Mouse (Mus musculus) B cell, adult 2 months (primary cell): ENCODE measurements around the gene Espl1.

Experiments
- DNase-seq, 2 experiments: peaks; one replicate each; pipeline ENCODE4 v3.0.0; 2022

Espl1 gene

GRCm38 (mm10) chr15:102278726-102279091, 17.4 kb upstream of the Espl1 start:
- DNase-seq = no peak

GRCm38 (mm10) chr15:102279092-102279782, 16.8 kb upstream of the Espl1 start, which contains the start of gene Mfsd5:
TSS of gene Mfsd5 (plus strand) at chr15:102279454.
- peak; percentile 85 to 89 for DNase-seq

GRCm38 (mm10) chr15:102279783-102280520, 16.1 kb upstream of the Espl1 start:
- DNase-seq = no peak

GRCm38 (mm10) chr15:102280623-102281022, 15.4 kb upstream of the Espl1 start:
- DNase-seq = no peak

GRCm38 (mm10) chr15:102282463-102283292, 13.4 kb upstream of the Espl1 start:
- no peak for DNase-seq

- DNase-seq = no peak
These were observed 12.4 kb upstream of the Espl1 start for GRCm38 (mm10) chr15:102283648-102284047.

- DNase-seq = peak; percentile 59 to 61
These were observed 8.7 kb upstream of the Espl1 start for GRCm38 (mm10) chr15:102287395-102287794.

- no peak for DNase-seq
These were observed 421 bp downstream of the Espl1 start for GRCm38 (mm10) chr15:102296368-102297006.

GRCm38 (mm10) chr15:102302542-102302941, 6.5 kb downstream of the Espl1 start:
- no peak for DNase-seq

- DNase-seq = no peak
These were observed 12.7 kb downstream of the Espl1 start for GRCm38 (mm10) chr15:102308717-102309116.

GRCm38 (mm10) chr15:102310074-102310845, 14.2 kb downstream of the Espl1 start:
- DNase-seq = no peak

GRCm38 (mm10) chr15:102311489-102311888, 15.4 kb downstream of the Espl1 start:
- DNase-seq = no peak

GRCm38 (mm10) chr15:102315292-102315691, 19.2 kb downstream of the Espl1 start:
- no peak for DNase-seq

- DNase-seq = peak; percentile 75 to 76
These were observed 20.2 kb downstream of the Espl1 start for GRCm38 (mm10) chr15:102316263-102316662.

GRCm38 (mm10) chr15:102324654-102325473, 28.8 kb downstream of the Espl1 start:
- DNase-seq = peak; percentile 26 to 28

GRCm38 (mm10) chr15:102326022-102326576, 30.0 kb downstream of the Espl1 start, which contains the start of gene Pfdn5:
TSS of gene Pfdn5 (plus strand) at chr15:102326116.
- peak; percentile 87 for DNase-seq

- DNase-seq = no peak
These were observed 30.8 kb downstream of the Espl1 start for GRCm38 (mm10) chr15:102326892-102327291.

GRCm38 (mm10) chr15:102331610-102332015, 35.5 kb downstream of the Espl1 start, which contains the start of gene Myg1:
TSS of gene Myg1 (plus strand) at chr15:102331709.
- peak; percentile 90 to 91 for DNase-seq

- no peak for DNase-seq
These were observed 39.2 kb downstream of the Espl1 start for GRCm38 (mm10) chr15:102335254-102335653.

GRCm38 (mm10) chr15:102335925-102336324, 39.9 kb downstream of the Espl1 start:
- DNase-seq = peak; percentile 39 to 47

GRCm38 (mm10) chr15:102336946-102337345, 40.9 kb downstream of the Espl1 start:
- no peak for DNase-seq
